Comparison of ENCODE assay signal across 7 mouse cellular contexts in genomic region chr11:103749306-103750089, GRCm38 (mm10). TPM values are rescaled to one million over a fixed set of nuclear protein-coding genes. Genes with fewer than 3 reads are reported as not detected.
DNase-seq lines count a peak whose midpoint lies in the region; ATAC-seq and TF ChIP-seq lines count a peak whose summit lies in the region.

Gene Wnt9b (minus strand): TSS chr11:103749821.

- peak within 1 kb of the TSS; percentile 71 for H3K4me2 ChIP-seq in forebrain, embryonic 11.5 days (ENCODE audit: low read depth, low read length, severe bottlenecking)
- H3K4me2 ChIP-seq in lung, embryonic 16.5 days (ENCODE audit: low read depth, low read length) = peak within 1 kb of the TSS; percentile 73

- no peak for TF ChIP-seq POLR2A in ES-Bruce4 (IDR thresholded peaks at IDR 0.05; ENCODE audit: insufficient read depth, low read length)

- 1% methylated on average over 66 of the region's 68 CpGs for WGBS in forebrain, embryonic 11.5 days
- WGBS in lung, embryonic 16.5 days = under 1% methylated on average over 56 of the region's 68 CpGs

- 0 out of 2 replicates have a peak, but pooled peaks have one; percentile 49 for ATAC-seq in forebrain, embryonic 11.5 days (replicated peaks; ENCODE audit: low FRiP score)
- peak; percentile 88 for ATAC-seq in lung, embryonic 16.5 days (ENCODE audit: low read depth)
- no peak for ATAC-seq in monocyte, adult 5-6 weeks (replicated peaks; ENCODE audit: insufficient number of reproducible peaks, low FRiP score, low TSS enrichment, poor library complexity, severe bottlenecking)

- H3K27me3 ChIP-seq in E14TG2a.4 (ENCODE audit: insufficient read depth, low read length) (peaks cover 98% of the 10 kb centered on the region), ES-Bruce4 (ENCODE audit: control insufficient read depth, insufficient read depth, low read length, poor library complexity, severe bottlenecking) (peaks cover 11% of the 10 kb centered on the region)
- H3K27me3 ChIP-seq in forebrain, embryonic 11.5 days (ENCODE audit: control insufficient read depth, insufficient read depth, low read length) = peaks cover 56% of the 10 kb centered on the region
- H3K27me3 ChIP-seq in lung, embryonic 16.5 days (ENCODE audit: control insufficient read depth, insufficient read depth, low read depth, low read length) = peaks cover 56% of the 10 kb centered on the region

- peaks cover 16% of the 10 kb centered on the region for H3K4me1 ChIP-seq in E14TG2a.4 (replicated peaks; ENCODE audit: low read depth, low read length)
- H3K4me1 ChIP-seq in ES-Bruce4 (ENCODE audit: control insufficient read depth, insufficient read depth, low read length) = no peaks in the 10 kb centered on the region
- peaks cover 5% of the 10 kb centered on the region for H3K4me1 ChIP-seq in forebrain, embryonic 11.5 days (replicated peaks; ENCODE audit: control insufficient read depth, insufficient read depth, low read length)
- H3K4me1 ChIP-seq in lung, embryonic 16.5 days (replicated peaks; ENCODE audit: control insufficient read depth, insufficient read depth, low read length) = peaks cover 3% of the 10 kb centered on the region; the same call in 1 of the 2 replicates

- DNase-seq in forebrain, embryonic 11.5 days (ENCODE audit: low spot score) = peak; percentile 70
- DNase-seq in kidney, adult 8-10 months = peak; percentile 59 to 65
- peak; percentile 38 for DNase-seq in testis, postnatal 14 days (ENCODE audit: low spot score)

- no peak within 1 kb of the TSS for H3K27ac ChIP-seq in ES-Bruce4 (ENCODE audit: insufficient read depth, low read length)
- H3K27ac ChIP-seq in forebrain, embryonic 11.5 days (ENCODE audit: low read depth, low read length) = no peak within 1 kb of the TSS
- H3K27ac ChIP-seq in lung, embryonic 16.5 days (ENCODE audit: low read length) = no peak within 1 kb of the TSS

- no peak for TF ChIP-seq EP300 in ES-Bruce4 (IDR thresholded peaks at IDR 0.05; ENCODE audit: insufficient read depth, low read depth, low read length)

- peak within 1 kb of the TSS; percentile 59 for H3K9ac ChIP-seq in ES-Bruce4 (ENCODE audit: low read depth, poor library complexity, severe bottlenecking)
- 0 out of 2 replicates have a peak within 1 kb of the TSS, but pooled peaks have one; percentile 33 for H3K9ac ChIP-seq in forebrain, embryonic 11.5 days (ENCODE audit: low read length)
- H3K9ac ChIP-seq in lung, embryonic 16.5 days (ENCODE audit: low read length) = peak within 1 kb of the TSS; percentile 36; the same call in 1 of the 2 replicates

- H3K9me3 ChIP-seq in E14TG2a.4 (ENCODE audit: low read length) (0 out of 2 replicates have a peak, but pooled peaks cover 7% of the 10 kb centered on the region), ES-Bruce4 (replicated peaks; ENCODE audit: control insufficient read depth, insufficient read depth, low read length, poor library complexity, severe bottlenecking) (no peaks in the 10 kb centered on the region)
- H3K9me3 ChIP-seq in forebrain, embryonic 11.5 days (ENCODE audit: control insufficient read depth, low read length) = no peaks in the 10 kb centered on the region; the same call in 1 of the 2 replicates
- no peaks in the 10 kb centered on the region for H3K9me3 ChIP-seq in lung, embryonic 16.5 days (ENCODE audit: control insufficient read depth, low read length)

- peak within 1 kb of the TSS; percentile 81 for H3K4me3 ChIP-seq in E14TG2a.4 (replicated peaks; ENCODE audit: low read length)
- H3K4me3 ChIP-seq in ES-Bruce4 (ENCODE audit: low read depth, low read length) = peak within 1 kb of the TSS; percentile 71
- peak within 1 kb of the TSS; percentile 35 for H3K4me3 ChIP-seq in forebrain, embryonic 11.5 days (ENCODE audit: low read depth, low read length)
- H3K4me3 ChIP-seq in lung, embryonic 16.5 days (ENCODE audit: low read length) = peak within 1 kb of the TSS; percentile 45

- H3K36me3 ChIP-seq in E14TG2a.4 (ENCODE audit: insufficient read depth, low read length) (no peaks in the 10 kb centered on the region), ES-Bruce4 (ENCODE audit: control insufficient read depth, insufficient read depth, low read length, poor library complexity, severe bottlenecking) (no peaks in the 10 kb centered on the region)
- no peaks in the 10 kb centered on the region for H3K36me3 ChIP-seq in forebrain, embryonic 11.5 days (ENCODE audit: control insufficient read depth, insufficient read depth, low read length)
- no peaks in the 10 kb centered on the region for H3K36me3 ChIP-seq in lung, embryonic 16.5 days (ENCODE audit: control insufficient read depth, insufficient read depth, low read length)

- no peak for TF ChIP-seq CTCF in E14TG2a.4 (conservative IDR thresholded peaks at IDR 0.05; ENCODE audit: low read length)
- TF ChIP-seq CTCF in ES-Bruce4 (IDR thresholded peaks at IDR 0.05; ENCODE audit: low read depth, low read length) = no peak

RNA-seq across cellular contexts. Expression of gene Wnt9b, which starts in this region (rescaled TPM):
- polyA plus RNA-seq in ES-Bruce4 (2011; ENCODE audit: insufficient read depth, insufficient read length, low read depth, missing spikeins) = 0.22 TPM in 1 of 2 replicates, not detected in the other
- 0.49 and 0.87 TPM in 2 replicates for polyA plus RNA-seq in forebrain, embryonic 11.5 days (2014; fragmentation: Nextera tagmentation; extraction: Ambion mirVana)
- 0.10 TPM in 1 of 2 replicates, not detected in the other for polyA plus RNA-seq in lung, embryonic 16.5 days (2015; fragmentation: Nextera tagmentation; extraction: Ambion mirVana)
- total RNA-seq in monocyte, adult 5-6 weeks (2017) = not detected in 3 replicates

Comparison
In these comparisons a context has a peak if more than half of its experiments do, and no peak if none do; other contexts are left out.
1. Peak in DNase-seq, ATAC-seq, H3K4me3 ChIP-seq, H3K9ac ChIP-seq and H3K4me2 ChIP-seq in forebrain, embryonic 11.5 days; RNA of the gene not detected or under 1 TPM.
2. Peak in ATAC-seq, H3K4me3 ChIP-seq, H3K9ac ChIP-seq and H3K4me2 ChIP-seq in lung, embryonic 16.5 days; RNA of the gene not detected or under 1 TPM.